Mouse (Mus musculus) gastrocnemius, adult 18-20 months (tissue): ENCODE results near the gene Arhgef3. TPM values are rescaled to one million over a fixed set of nuclear protein-coding genes. Genes with fewer than 3 reads are reported as not detected.
"Not testable (repeated sequence)": the region's sequence is repeated elsewhere in the genome, so short reads cannot be mapped to it uniquely, and the experiment has no call there.

ENCODE experiments used
- DNase-seq: peaks from one replicate; pipeline ENCODE4 v3.0.0; 2021; ENCODE audit warnings: low spot score
- total RNA-seq, 2 experiments: library from RNA; stranded (reverse); gene quantifications; 2 replicates each; pipeline ENCODE4 v1.2.3; 2021

Arhgef3 gene
- total RNA-seq, 2 experiments from 2014 or later: 11.4 to 20.5 TPM

DNA sequence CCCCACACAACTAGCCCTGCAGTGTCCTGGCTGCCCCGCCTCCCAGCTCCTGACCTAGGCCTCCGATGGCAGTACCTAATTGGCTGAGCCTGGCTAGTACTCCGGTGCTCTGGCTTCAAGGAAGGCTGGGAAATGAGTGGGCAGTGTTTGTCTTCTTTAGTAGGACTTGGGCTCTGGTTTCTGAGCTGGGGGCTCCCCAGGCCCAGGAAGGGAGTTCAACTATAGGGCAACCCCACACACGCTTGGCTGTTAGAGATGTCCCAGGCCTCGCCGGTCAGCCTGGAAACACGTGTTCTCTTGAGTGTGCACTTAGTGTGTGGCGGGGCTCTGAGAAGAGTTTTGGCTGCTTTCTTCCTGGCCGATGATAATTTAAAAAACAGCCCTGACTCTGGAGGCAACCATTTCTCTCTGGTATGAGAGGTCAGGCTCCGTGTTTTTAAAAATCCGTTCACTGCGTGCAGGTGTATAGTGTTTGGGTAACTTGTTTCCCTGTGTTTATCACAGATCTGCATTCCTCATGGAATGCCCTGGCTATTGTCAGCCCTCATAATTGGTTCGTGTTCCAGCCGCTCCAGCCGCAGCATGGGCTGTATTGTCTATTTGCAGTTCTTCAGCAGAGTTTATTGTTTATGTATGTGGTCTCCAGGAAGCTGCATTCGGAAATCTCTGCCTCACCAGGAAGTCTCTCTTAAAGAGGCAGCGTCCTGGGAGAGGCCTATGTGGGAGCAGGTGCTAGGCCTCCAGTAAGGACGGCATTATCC lies 115.7 kb downstream of the Arhgef3 start:
- DNase-seq: no peak

DNA sequence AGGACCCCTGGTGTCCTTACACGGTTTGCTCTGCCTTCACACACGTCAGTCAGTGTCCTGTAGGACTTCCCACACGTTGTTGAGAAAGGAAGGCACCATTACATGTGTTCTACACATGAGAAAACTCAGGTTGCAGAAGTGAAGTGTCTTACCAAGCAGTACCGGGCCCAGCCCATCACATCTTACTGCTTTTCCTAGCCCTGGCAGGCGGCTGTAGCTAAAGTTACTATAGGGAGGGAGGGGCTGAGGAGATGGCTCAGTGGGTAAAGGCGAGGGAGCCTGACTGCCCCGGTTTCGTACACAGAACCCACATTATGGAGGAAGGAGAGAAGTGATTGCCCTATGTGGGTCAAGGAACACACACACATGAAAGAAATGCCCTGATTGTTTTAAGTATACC lies 116.8 kb downstream of the Arhgef3 start:
- no peak for DNase-seq

DNA sequence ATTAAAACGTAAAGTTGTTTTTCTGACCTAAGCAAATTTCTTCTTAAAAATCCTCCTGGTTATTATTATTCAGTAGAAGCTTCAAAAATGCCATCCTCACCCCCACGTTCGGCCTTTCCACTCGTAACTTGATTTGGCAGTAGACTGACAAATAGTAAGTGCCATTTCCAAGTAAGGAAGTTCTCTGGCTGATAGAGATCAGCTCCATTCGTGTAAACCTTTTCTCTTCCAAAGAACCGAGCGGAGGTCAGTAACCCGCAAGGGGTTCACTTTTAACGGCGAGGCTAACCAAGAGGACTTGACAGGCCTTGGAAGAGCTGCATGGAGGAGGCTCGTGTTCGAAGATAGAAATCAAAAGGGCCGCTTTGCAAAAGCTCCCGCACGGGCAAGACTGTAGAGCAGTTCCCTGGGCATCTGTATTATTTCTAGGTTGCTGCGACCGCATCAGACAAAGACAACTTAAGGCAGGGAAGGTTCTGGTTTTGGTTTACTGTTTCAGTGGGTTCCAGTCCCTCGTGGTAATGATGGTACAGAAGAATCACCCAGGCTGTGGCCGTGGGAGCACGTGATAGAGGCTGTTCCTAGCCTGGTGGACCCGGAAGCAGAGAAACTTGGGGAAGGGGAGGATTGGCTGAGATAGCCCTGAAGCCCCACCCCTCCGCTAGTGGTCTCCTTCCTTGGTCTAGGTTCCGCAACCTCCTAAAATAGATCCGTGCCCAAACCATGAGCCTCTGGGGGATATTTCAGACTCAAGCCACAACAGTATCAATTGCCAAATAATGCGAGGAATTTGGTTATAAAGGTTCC lies 117.5 kb downstream of the Arhgef3 start:
- DNase-seq: no peak

DNA sequence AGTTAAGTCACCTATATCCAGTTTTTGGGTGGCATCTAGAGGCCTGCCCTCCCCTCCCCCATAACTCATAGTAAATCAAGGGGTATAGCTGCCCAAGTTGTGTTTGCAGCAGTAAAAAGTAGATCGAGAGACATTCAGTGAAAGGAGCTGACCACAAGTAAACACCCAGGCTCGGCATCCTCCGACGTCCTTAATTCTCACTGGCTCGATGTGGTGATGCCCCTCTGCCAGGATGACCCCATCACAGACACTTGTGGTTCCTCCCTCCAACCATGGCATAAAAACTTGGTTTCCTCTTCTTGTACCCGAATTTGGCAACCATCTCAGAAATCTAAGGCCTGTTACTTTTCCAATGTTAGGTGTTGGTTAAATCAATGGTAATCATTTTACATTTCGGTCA lies 118.4 kb downstream of the Arhgef3 start:
- DNase-seq: no peak

DNA sequence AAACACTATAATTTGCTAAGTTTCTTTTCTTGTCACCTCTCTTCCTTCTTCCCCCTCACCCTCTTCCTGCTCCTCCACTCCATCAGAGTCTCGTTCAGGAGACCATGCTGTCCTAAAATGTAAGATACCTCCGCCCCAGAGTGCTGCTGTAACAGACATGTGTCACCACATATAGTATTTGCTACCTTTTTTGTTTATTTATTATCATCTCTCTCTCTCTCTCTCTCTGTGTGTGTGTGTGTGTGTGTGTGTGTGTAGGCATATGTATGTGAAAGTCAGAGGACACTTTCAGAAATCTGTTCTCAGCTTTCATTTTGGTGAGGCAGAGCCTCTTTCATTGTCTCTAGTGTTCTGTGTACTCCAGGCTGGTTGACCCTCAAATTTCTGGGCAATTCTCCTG lies 119.0 kb downstream of the Arhgef3 start:
- DNase-seq: no peak

DNA sequence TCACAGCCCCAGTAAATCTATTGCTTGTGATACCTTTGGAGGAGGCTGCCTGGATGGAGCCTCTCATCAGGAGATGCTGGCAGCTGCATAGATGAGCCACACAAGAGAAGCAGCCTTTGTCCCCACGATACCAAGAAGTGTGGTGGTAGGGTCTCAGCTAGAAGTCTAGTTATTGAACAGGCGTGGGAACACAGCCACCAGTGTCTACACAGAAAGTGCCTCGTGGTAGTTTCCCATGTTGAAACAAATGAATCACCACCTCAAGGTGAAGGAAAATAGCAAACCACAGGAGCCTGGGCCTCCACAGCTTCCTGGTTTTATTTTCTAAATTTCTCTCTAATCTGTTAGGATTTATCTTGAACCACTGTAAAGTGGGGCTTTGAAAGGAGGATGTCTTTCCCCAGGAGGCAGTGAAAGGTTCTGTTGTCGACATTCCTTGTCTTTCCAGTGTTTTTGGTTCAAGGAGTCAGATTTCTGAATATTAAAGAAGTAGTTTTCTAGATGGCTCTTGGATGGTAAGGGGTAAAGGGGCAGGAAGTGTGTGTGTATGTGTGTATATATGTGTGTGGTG lies 119.7 kb downstream of the Arhgef3 start:
- no peak for DNase-seq

DNA sequence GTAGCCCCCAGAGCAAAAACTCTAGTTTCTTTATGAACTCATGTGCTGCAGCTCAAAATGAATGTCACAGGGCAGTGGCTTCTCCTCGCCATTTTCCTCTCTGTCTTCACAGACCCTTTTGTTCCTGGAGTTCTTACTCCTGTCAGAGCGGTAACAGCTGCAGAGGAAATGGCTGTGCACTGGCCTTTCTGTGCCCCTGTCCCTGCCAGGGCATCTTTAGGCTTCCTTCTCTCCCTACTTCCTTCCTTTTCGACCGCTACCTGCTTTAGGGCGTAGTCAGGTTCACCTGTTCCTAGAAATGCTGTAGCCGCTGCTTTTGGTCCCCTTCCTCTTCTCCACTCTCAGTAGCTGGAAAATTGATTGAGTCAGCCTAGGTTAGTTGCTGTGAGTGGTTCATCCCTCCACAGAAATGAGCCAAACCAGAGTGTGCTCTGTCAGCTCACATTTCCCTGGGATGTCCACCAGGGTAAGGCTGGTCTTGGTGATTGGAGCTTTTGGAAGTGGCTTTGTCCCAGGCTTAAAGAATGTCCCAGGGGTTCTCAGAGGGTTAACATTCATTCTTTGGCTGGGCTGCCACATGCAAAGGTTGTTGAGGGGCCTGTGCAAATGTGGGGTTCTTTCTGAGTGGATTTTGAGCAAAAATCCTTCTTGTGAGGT lies 121.3 kb downstream of the Arhgef3 start:
- DNase-seq: no peak

DNA sequence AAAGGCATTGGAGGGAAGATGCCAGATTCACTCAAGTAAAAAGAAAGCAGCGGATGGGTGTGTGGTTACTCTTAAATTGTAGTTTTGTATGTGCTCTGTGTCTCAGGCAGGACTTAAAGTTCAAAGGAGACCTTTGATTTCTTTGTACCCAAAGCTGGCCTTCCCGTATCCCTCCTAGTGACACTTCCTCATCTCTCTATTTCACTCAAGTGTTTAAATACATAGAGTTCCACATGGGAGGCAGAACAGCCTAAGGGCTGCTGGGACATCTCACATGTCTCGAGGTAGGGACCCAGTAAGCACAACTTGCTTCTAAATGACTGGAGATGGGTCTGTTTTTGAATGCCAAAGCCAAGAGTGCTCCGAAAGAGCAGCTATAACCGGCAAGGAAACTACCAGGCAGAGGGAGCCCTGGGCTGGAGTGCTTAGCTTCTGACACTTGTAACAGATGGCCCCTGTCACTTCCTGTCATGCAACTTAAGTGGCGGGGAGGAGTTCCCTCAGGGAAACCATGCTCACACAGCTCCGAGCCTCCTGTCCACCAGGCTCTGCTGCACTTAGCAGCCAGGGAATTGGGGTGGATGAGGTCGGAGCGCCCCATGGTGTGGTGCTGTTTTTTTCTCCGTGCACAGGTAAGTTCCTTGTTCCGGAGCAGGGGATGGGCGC lies 123.0 kb downstream of the Arhgef3 start:
- peak; percentile 31 for DNase-seq

DNA sequence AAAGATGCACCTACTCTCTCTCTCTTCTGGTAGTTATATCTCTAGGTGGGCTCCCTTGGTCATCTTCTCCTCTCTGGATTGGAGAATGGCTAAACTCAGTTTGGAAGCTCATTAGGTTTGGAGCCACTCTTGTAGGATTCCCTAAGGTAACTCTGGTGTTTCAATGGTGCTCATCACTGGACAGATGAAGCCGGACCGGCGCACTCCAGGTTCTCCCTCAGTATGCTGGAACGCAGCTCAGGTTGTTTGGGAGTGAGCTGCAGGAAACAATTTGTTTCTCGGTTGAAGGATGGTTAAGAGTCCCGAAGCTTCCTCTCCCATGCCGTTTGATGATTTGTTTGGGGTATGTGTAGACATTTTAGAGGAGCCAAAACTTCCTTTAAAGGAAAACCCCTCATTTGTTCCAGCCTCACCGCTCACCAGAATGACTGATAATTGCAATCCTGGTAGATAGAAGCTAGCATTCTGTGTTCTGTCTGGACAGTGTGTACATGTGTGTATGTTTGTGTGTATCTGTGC lies 124.0 kb downstream of the Arhgef3 start:
- no peak for DNase-seq

DNA sequence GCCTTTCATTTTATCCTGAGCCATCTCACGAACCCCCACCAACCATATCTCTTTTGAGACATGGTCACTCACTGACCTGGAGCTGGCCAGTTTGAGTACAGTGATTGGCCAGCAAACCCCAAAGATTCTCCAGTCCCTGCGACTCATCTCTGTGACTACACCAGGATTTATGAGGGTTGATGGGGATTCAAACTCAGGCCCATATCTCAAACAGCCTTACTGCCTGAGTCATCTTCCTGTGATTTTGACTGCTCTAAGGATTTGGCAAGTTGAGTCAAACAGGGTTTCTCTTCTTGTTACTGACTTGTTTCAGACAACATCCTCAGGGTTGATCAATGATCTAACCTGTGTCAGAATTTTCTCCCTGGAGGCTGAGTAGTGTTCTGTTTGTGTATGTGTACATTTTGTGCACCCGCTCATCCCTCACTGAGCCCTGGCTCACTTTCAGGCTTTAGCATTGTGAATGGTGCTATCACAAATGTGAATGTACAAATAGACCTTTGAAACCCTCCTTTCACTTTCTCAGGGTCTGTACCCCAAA lies 124.9 kb downstream of the Arhgef3 start:
- DNase-seq: no peak

DNA sequence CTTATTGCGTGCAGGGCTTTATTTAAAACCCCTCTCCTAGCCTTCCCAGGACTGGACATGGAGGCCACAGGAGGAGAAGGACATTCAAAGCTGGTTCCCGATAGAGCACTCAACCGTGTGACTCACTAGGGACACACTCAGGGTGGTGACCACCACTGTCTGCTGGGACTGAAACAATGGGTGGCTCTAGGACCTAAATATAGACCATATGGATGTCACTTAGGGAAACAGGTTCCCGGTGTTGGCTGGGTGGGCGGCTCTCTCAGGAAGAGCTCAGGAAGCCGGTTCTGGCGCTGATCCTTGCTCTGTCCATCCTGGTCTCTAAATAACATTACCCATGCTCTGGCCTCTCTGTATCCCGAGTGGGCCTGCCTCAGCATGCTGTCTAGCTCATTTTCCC lies 127.6 kb downstream of the Arhgef3 start:
- no peak for DNase-seq

DNA sequence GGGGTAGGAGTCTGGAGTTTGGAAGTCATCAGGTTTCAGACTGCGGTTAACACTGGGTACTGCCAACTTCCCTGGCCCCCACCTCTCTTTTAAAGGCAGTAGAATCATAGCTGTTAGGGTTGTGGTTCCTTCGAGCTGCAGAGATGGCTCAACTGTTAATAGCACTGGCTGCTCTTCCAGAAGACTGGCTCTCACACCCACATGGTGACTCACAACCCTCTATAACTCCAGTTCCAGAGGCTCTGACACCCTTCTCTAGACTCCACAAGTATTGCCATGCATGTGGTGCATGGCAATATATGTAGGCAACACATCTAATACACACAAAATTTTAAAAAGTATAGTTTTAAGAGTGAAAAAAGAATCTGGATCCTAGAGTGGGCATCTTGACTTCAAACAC lies 128.1 kb downstream of the Arhgef3 start:
- no peak for DNase-seq

DNA sequence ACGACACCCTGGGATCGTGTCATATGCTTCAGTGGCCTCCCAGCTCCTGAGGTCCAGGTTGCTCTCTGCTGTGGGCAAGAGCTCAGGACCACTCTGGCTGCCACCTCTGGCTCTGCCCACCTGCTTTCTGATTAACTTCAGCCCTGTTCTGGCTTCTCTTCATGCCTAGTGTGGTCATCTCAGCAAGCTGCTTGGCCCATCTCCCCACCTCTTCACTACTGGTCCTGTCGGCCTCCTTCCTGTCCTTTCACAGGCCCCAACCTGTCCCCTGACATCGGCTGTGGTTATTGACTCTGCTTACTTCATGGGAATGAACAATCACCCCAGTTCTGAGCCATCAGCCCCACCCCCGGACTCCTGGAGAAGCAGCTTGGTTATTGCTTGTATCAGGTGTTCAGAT lies 128.9 kb downstream of the Arhgef3 start:
- DNase-seq: no peak

DNA sequence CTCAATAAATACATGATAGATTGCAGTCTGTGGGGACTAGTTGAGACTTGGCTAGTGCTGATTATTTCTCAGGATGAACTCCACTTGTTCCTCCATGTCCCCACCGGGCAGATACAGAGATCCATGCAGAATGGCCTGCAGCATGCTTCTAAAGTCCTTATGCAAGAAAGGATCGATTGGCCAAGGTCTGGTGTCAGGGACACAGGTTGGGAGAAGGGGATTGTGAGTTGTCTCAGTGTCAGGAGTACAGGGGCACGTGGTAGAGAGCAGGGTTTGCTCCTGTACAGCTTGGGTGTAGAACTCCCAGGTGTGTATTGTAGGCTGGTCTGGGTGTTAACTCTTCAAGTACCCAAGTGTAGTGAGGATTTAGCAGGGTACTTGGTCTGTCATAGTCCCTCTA lies 130.2 kb downstream of the Arhgef3 start:
- no peak for DNase-seq

DNA sequence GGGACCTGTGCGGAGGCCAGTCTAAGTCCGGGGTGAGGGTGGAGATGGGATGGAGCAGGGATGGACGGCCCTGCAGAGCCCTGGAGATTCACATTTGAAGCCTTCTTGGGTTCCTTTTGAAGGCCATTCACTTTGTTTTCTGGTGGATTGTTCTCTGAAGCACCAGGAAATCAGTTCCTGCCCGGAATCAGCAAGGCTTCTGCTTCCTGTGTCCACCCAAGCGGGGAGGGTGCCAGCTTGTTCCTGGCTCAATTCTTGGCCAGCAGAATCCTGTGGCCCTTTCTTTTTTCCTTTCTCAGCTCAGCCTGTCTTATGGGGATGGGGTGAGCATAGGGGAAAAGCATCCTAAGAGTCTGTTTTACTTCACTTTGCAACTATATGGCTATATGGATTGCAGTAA lies 131.7 kb downstream of the Arhgef3 start:
- DNase-seq: no peak

DNA sequence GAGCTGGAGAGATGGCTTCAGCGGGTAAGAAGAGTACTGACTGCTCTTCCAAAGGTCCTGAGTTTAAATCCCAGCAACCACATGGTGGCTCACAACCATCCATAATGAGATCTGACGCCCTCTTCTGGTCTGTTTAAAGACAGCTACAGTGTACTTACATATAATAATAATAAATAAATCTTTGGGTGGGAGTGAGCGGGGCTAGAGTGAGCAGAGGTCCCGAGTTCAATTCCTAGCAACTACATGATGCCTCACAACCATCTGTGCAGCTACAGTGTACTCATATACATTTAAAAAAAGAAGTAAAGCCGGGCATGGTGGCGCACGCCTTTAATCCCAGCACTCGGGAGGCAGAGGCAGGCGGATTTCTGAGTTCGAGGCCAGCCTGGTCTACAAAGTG lies 132.2 kb downstream of the Arhgef3 start:
- not testable (repeated sequence) for DNase-seq

DNA sequence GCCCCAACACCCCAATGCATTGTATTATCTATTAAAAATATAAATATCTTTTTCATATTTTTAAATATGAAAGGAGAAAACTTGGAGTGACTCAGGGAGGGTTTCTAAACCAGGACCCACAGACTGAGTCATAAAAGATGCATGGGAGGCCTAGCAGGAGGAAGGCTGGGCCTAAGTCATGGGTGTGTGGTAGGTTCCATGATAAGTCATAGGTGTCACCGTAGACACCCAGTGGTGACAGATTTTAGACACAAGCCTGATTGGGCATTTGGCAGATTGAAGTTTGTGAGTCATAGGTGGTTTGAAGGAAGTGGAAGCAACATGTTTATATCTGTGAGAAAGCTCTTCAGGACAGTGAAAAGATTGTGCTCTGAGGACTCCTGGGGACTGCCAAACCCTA lies 134.4 kb downstream of the Arhgef3 start:
- DNase-seq: no peak

DNA sequence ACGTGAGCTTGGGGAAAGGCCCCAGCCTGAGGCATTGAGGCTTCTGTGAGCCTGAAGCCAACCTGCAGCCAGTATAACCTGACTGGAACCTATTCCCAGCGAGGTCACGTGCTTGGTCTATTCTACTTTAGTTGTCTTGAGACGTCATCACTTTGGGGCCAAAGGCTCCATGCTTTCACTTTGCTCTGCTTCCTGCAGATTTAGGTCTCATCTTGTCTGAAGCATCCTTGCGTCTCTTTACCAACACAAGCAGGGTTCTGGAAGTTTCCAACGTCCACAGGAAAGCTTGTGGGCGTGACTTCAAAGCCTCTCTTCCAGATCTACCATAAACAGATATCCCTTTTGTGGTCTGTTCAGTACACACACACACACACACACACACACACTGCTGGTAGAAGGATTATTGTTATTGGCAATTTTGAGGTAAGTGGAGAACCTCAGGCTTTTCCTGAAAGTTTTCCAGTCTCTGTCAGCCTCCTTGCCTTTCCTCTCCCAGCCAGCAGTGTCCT lies 135.6 kb downstream of the Arhgef3 start:
- no peak for DNase-seq

DNA sequence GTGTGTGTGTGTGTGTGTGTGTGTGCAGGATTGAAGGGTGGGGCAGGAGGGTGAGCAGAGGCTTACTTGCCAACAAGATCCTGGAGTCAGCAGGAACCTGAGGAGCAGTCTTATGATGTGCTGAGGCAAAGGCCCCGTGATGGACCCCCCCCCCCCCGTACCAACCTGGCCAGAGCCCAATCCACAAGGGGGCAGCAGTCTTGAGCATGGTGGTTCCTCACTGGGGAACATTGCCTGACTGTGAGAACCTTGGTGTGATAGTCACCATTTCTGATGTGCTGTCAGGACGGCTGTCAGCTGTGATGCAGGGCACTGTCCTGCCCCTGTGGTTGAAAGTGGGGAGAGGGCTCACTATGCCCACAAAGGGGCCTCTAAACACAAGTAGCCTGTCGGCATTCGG lies 138.7 kb downstream of the Arhgef3 start:
- no peak for DNase-seq

DNA sequence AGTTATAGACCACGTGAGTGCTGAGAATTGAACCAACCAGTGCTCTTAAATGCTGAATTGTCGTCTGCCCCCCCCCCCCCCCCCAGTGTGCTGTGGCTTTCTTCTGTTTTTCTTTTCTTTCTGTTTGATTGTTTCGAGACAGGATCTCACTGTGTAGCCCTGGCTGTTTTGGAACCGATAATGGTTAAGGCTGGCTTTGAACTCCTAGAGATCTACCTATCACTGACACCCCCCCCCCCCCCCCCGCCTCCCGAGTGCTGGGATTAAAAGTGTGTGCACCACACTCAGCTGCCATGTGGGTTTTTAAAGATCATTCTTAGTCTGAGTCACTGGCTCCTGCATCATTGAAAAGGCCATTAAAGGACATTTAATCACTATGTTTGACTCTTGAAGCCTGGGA lies 147.7 kb downstream of the Arhgef3 start:
- DNase-seq: no peak

DNA sequence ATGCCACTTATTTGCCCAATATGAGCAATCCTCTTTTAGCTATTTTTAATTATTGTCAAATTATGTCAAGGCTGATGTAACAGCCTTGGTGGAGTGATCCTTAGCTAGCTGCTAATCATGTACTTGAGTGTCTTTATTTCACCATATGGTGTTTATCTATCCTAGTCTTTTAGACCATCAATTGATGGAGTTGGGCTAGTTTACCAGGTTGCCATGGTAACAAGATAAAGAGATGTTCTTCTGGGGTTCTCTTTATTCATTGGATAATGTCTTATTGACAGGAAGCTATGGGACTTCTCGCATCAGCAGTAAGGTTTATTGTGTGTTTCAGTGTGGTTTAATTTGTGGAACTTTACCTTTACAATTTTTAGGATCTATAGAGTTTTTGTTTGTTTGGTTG lies 151.9 kb downstream of the Arhgef3 start:
- no peak for DNase-seq
